Mouse (Mus musculus) bone marrow macrophage, adult 2 months (primary cell): ENCODE data around the gene Pdk2. TPM values are rescaled to one million over a fixed set of nuclear protein-coding genes. Genes with fewer than 3 reads are reported as not detected.
A peak's percentile ranks its signal among the peaks of the same experiment; 100 is the strongest.

Source experiments
- H3K27ac ChIP-seq: 2 replicates; pipeline ENCODE4 v1.5.1; 2012; ENCODE audit warnings: low read depth, low read length; ENCODE audit not compliant: insufficient read depth
- H3K4me1 ChIP-seq: 2 replicates; pipeline ENCODE4 v1.6.1; 2012; ENCODE audit warnings: low read length; ENCODE audit not compliant: control insufficient read depth, insufficient read depth
- H3K4me3 ChIP-seq: 2 replicates; pipeline ENCODE4 v1.5.1; 2012; ENCODE audit warnings: mild to moderate bottlenecking, low read length, moderate library complexity; ENCODE audit not compliant: insufficient read depth
- CTCF ChIP-seq: IDR thresholded peaks from 2 replicates; pipeline ENCODE4 v1.5.1; 2012; ENCODE audit warnings: low read depth, mild to moderate bottlenecking, low read length, moderate library complexity
- POLR2A ChIP-seq: IDR thresholded peaks from 2 replicates; pipeline ENCODE4 v1.6.1; 2012; ENCODE audit warnings: mild to moderate bottlenecking, low read depth, low read length, borderline replicate concordance
- polyA plus RNA-seq: library from polyadenylated mRNA; stranded (reverse); fragments of >200 nt; gene quantifications from 2 replicates; pipeline ENCODE4 v1.2.4, GENCODE M21; 2012; ENCODE audit not compliant: missing spikeins, insufficient read depth, insufficient read length

Pdk2 gene
- polyA plus RNA-seq, 1 experiment = 24.5 TPM

DNA sequence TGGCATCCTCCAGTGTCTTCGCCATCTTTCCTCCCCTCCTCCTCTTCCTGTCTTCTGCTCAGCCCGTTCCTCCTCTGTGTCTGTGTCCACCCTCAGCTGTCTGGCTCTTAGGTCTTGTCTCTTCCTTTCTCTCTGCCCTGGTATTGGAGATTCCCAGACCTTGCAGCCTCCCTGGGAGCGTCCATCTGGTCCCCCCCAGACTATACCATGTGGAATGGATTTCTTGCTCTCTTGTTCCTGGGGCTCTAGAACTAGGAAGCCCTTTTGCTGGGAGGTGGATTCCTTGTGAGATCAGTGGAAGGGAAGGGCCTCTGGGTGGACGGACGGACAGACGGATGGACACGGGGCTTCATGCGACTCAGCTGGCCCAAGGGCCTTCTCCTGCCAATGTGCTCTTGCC is 45.1 kb downstream of the Pdk2 start:
- Histone ChIP-seq H3K4me3 (0 out of 2 replicates have a peak overlapping the region, but pooled peaks have one; percentile 1), H3K4me1 (peaks cover 34% of the 10 kb centered on the region), H3K27ac (no peak overlapping the region)
- TF ChIP-seq CTCF (no peak), POLR2A (no peak)

DNA sequence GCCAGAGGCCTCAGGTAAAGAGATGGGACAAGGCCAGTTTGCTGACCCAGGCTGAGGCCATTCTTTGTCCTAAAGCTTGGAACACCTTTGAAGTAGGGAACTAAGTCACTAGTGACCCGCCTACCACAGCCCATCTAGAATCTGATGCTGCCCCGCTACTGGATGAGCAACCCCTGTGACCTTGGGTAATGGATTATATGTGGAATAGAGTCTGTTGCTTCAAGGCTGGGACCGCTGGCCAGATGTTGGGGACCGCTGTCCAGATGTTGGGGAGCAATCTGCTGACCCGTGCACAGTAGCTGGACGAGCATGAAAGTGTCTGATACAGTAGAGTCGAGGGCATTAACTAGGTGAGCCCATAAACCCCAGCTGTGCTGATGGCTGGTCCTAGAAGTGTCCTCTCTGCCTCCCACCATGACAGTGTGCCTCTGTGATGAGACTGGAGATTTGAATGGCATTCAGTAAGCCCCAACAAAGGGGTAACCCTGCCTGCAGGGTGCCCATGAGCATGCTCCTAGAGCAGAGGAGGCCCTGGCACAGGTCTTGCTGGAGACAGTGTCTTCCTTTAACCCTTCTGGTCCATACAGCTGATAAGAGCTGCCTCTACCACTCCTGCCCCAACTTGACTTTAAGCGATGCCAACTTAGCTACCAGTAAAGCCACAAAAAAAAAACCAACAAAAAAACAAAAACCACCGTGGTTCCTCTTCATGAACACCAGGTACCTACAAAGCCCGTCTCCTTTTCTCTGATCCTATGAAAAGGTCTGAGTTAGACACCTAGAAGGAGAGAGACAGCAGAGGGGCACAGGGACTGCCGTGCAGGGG is 46.0 kb downstream of the Pdk2 start:
- Histone ChIP-seq H3K4me3 (peak overlapping the region; percentile 87), H3K4me1 (peaks cover 25% of the 10 kb centered on the region), H3K27ac (no peak overlapping the region)
- TF ChIP-seq POLR2A = no peak
- no peak for TF ChIP-seq CTCF

DNA sequence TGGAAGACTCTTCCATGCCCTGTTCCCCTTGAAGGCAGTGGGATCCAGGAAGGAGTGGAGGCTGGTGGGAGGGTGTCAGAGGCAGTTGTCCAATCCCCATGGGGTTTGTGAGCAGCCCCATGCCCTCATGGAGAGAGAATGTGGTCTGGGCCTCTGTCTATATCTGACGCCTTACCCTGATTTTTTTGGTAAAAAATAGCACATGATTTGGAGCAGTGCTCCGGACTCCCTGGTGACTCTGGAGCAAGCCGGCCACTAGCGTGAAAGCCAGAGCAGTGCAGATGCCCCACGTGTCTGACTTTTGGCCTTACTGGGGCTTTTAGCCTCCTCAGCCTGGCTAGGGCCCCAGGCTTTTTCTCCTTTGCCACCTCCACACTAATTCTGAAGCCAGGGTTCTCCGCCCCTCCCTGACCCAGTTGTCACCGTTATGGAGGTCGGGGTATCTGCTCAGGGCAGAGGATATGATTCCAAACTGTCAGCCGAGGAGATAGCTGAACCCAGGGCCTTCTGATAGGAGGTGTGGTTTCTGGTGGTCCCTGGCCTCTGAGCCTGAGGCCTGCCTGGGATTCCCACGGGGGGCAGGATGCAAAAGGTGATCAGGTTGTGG is 46.8 kb downstream of the Pdk2 start:
- no peak for TF ChIP-seq CTCF
- no peak for TF ChIP-seq POLR2A
- Histone ChIP-seq H3K27ac (peak overlapping the region; percentile 77), H3K4me1 (peaks cover 21% of the 10 kb centered on the region), H3K4me3 (peak overlapping the region; percentile 87)

- TF ChIP-seq POLR2A (no peak), CTCF (no peak)
- Histone ChIP-seq H3K27ac (peak overlapping the region; percentile 99), H3K4me3 (peak overlapping the region; percentile 87), H3K4me1 (peaks cover 34% of the 10 kb centered on the region)
These were observed 48.2 kb downstream of the Pdk2 start for GRCm38 (mm10) chr11:94992754-94993606.

- Histone ChIP-seq H3K27ac (peak overlapping the region; percentile 99), H3K4me3 (peak overlapping the region; percentile 87), H3K4me1 (peaks cover 38% of the 10 kb centered on the region)
- TF ChIP-seq POLR2A = no peak
- TF ChIP-seq CTCF = no peak
These were observed 48.7 kb downstream of the Pdk2 start for GRCm38 (mm10) chr11:94992480-94992753.

- TF ChIP-seq POLR2A (no peak), CTCF (no peak)
- H3K4me1 ChIP-seq = peaks cover 41% of the 10 kb centered on the region
These were observed 49.3 kb downstream of the Pdk2 start for GRCm38 (mm10) chr11:94991641-94992479.

DNA sequence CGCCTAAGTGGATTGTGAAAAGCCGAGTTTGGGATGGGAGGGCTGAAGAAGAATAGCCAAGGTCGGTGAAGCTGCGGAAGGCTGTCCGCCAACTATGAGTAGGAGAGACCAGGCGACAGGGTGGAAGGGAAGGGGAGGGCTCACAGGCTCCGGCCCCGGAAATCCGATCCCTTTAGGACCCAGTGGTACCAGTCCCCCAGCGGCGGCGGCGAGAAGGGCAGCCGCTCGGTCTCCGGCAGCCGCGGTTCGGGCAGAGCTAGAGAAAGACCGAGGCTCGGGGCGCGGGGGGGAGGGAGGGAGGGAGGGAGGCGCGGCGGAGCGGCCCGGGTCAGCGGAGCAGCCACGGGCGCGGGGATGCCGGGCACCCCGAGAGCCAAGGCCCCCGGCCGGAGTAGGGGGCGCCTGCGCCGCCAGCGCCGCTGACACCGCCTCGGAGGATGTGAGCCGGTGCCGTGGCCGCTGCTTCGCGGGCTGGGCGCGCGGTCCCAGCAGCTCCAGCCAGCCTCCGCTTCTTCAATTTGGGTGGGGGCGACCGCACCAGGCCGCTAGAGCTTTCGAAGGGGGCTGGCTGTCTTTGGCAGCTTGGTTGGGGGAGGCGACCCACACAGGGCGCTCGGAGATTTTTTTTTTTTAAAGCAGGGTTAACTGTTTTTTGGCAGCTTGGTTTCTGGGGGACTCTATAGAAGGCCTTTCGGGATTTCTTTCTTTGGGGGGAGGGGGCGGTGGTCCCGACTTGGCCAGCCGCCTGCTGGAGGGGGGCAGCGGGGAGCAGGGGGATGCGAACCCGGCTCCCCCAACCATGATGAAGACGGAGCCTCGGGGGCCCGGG is 50.2 kb downstream of the Pdk2 start, which contains the start of gene Ppp1r9b:
Gene Ppp1r9b (plus strand): TSS at position 287 of the 829 bp plus-strand sequence.
- Histone ChIP-seq H3K4me1 (peaks cover 45% of the 10 kb centered on the region), H3K27ac (peak within 1 kb of the TSS; percentile 99)

More at GRCm38 (mm10) chr11:94991641-94992479, 49.3 kb downstream of the Pdk2 start:
- Histone ChIP-seq H3K4me3 (peak overlapping the region; percentile 87), H3K27ac (peak overlapping the region; percentile 99)

GRCm38 (mm10) chr11:94990102-94990748 is 50.9 kb downstream of the Pdk2 start:
- Histone ChIP-seq H3K27ac (peak overlapping the region; percentile 91), H3K4me3 (peak overlapping the region; percentile 60), H3K4me1 (peaks cover 39% of the 10 kb centered on the region)
- TF ChIP-seq POLR2A (no peak), CTCF (no peak)

More for the DNA sequence above, 50.2 kb downstream of the Pdk2 start, which contains the start of gene Ppp1r9b:
- 0 out of 2 replicates have a peak, but pooled peaks have one; percentile 20 for TF ChIP-seq POLR2A
- no peak for TF ChIP-seq CTCF
- peak within 1 kb of the TSS; percentile 87 for H3K4me3 ChIP-seq
